Comparison of ENCODE assay signal across 7 mouse cellular contexts in the genomic region with DNA sequence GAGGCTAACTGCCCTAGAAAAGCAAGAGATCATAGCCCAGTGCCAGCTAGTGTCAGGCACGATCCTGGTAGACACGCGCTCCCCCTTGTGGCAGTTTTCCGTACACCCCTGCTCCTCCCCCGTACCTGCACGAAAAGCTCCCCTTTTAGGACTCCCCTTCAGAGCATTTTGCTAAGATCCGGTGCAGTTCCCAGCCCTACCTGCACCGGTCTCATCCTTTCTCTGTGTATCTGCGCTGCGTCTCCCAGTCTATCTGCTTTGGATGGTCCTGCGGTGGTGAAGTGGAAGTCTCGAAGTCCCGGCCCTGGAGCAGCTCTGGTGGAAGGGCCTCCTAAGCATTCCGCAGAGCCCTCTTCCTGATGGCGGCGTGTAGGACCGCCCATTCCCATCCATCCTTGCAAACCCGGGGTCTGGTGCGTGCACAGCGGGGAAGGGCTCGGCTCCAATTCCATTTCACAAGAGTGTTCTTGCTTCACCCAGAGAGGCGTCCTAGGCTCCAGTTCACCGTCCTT. TPM values are rescaled to one million over a fixed set of nuclear protein-coding genes. Genes with fewer than 3 reads are reported as not detected.
A peak's percentile ranks its signal among the peaks of the same experiment; 100 is the strongest.
DNase-seq lines count a peak whose midpoint lies in the region; ATAC-seq and TF ChIP-seq lines count a peak whose summit lies in the region.

A gene (minus strand): TSS at position 383 of the 512 bp plus-strand sequence.

- H3K9me3 ChIP-seq in embryonic facial prominence, embryonic 11.5 days (replicated peaks; ENCODE audit: control insufficient read depth, low read length), result no peaks in the 10 kb centered on the region
- no peaks in the 10 kb centered on the region for H3K9me3 ChIP-seq in limb, embryonic 11.5 days (ENCODE audit: control insufficient read depth, low read length)
- H3K9me3 ChIP-seq in midbrain, embryonic 14.5 days (ENCODE audit: control insufficient read depth, low read length), result no peaks in the 10 kb centered on the region

- ATAC-seq in embryonic facial prominence, embryonic 11.5 days (replicated peaks; ENCODE audit: insufficient number of reproducible peaks, low FRiP score, low TSS enrichment, low read depth), result peak; percentile 87
- ATAC-seq in limb, embryonic 11.5 days (ENCODE audit: insufficient number of reproducible peaks, low FRiP score, low TSS enrichment, low read depth), result peak; percentile 83
- ATAC-seq in midbrain, embryonic 14.5 days (ENCODE audit: low FRiP score, low TSS enrichment), result peak; percentile 74

- no peak for TF ChIP-seq POLR2A in spleen, adult 2 months (IDR thresholded peaks at IDR 0.05; ENCODE audit: low read depth, low read length)

- H3K27ac ChIP-seq in embryonic facial prominence, embryonic 11.5 days (replicated peaks; ENCODE audit: low read depth, low read length), result peak within 1 kb of the TSS; percentile 48; the same call in 1 of the 2 replicates
- no peak within 1 kb of the TSS for H3K27ac ChIP-seq in limb, embryonic 11.5 days (replicated peaks; ENCODE audit: low read depth, low read length)
- H3K27ac ChIP-seq in midbrain, embryonic 14.5 days (replicated peaks; ENCODE audit: low read depth, low read length), result peak within 1 kb of the TSS; percentile 84
- H3K27ac ChIP-seq in spleen, adult 2 months (ENCODE audit: insufficient read depth, low read length), result no peak within 1 kb of the TSS

- H3K9ac ChIP-seq in embryonic facial prominence, embryonic 11.5 days (replicated peaks; ENCODE audit: low read length), result peak within 1 kb of the TSS; percentile 70
- peak within 1 kb of the TSS; percentile 47 for H3K9ac ChIP-seq in limb, embryonic 11.5 days (ENCODE audit: low read length)
- peak within 1 kb of the TSS; percentile 39 for H3K9ac ChIP-seq in midbrain, embryonic 14.5 days (replicated peaks; ENCODE audit: low read length)

- peak within 1 kb of the TSS; percentile 48 for H3K4me3 ChIP-seq in embryonic facial prominence, embryonic 11.5 days (ENCODE audit: low read depth, low read length)
- H3K4me3 ChIP-seq in limb, embryonic 11.5 days (ENCODE audit: low read depth, low read length), result peak within 1 kb of the TSS; percentile 38
- peak within 1 kb of the TSS; percentile 40 for H3K4me3 ChIP-seq in midbrain, embryonic 14.5 days (replicated peaks; ENCODE audit: low read depth, low read length)
- peak within 1 kb of the TSS; percentile 63 for H3K4me3 ChIP-seq in spleen, adult 2 months (ENCODE audit: extremely low read depth, insufficient read depth, insufficient read length)

- under 1% methylated on average over 23 of the region's 23 CpGs for WGBS in embryonic facial prominence, embryonic 11.5 days
- WGBS in limb, embryonic 11.5 days, result 0% methylated on average over 23 of the region's 23 CpGs
- WGBS in midbrain, embryonic 14.5 days, result under 1% methylated on average over 23 of the region's 23 CpGs
- WGBS in spleen, adult 2 months, result 1% methylated on average over 23 of the region's 23 CpGs

- H3K4me2 ChIP-seq in embryonic facial prominence, embryonic 11.5 days (ENCODE audit: low read depth, low read length), result peak within 1 kb of the TSS; percentile 62
- H3K4me2 ChIP-seq in limb, embryonic 11.5 days (ENCODE audit: low read depth, severe bottlenecking), result peak within 1 kb of the TSS; percentile 69
- H3K4me2 ChIP-seq in midbrain, embryonic 14.5 days (ENCODE audit: low read length), result peak within 1 kb of the TSS; percentile 65

- peak; percentile 94 for TF ChIP-seq CTCF in spleen, adult 2 months (IDR thresholded peaks at IDR 0.05; ENCODE audit: extremely low read depth, insufficient read depth, insufficient read length, insufficient replicate concordance)

- H3K36me3 ChIP-seq in embryonic facial prominence, embryonic 11.5 days (replicated peaks; ENCODE audit: control insufficient read depth, insufficient read depth, low read depth, low read length), result no peaks in the 10 kb centered on the region
- H3K36me3 ChIP-seq in limb, embryonic 11.5 days (ENCODE audit: control insufficient read depth, insufficient read depth, low read length), result no peaks in the 10 kb centered on the region
- no peaks in the 10 kb centered on the region for H3K36me3 ChIP-seq in midbrain, embryonic 14.5 days (ENCODE audit: control insufficient read depth, insufficient read depth, low read length)
- no peaks in the 10 kb centered on the region for H3K36me3 ChIP-seq in spleen, adult 2 months (ENCODE audit: control insufficient read depth, insufficient read depth, low read length)

- H3K27me3 ChIP-seq in embryonic facial prominence, embryonic 11.5 days (ENCODE audit: control insufficient read depth, insufficient read depth, low read length), result no peaks in the 10 kb centered on the region
- no peaks in the 10 kb centered on the region for H3K27me3 ChIP-seq in limb, embryonic 11.5 days (ENCODE audit: control insufficient read depth, insufficient read depth, low read length)
- no peaks in the 10 kb centered on the region for H3K27me3 ChIP-seq in midbrain, embryonic 14.5 days (ENCODE audit: control insufficient read depth, insufficient read depth, low read length)
- no peaks in the 10 kb centered on the region for H3K27me3 ChIP-seq in spleen, adult 2 months (ENCODE audit: control insufficient read depth, insufficient read depth, low read length)

- no peaks in the 10 kb centered on the region for H3K4me1 ChIP-seq in embryonic facial prominence, embryonic 11.5 days (ENCODE audit: control insufficient read depth, insufficient read depth, low read length)
- no peaks in the 10 kb centered on the region for H3K4me1 ChIP-seq in limb, embryonic 11.5 days (ENCODE audit: control insufficient read depth, insufficient read depth, low read length)
- H3K4me1 ChIP-seq in midbrain, embryonic 14.5 days (ENCODE audit: control insufficient read depth, insufficient read depth, low read length), result peaks cover under 1% of the 10 kb centered on the region
- no peaks in the 10 kb centered on the region for H3K4me1 ChIP-seq in spleen, adult 2 months (ENCODE audit: control insufficient read depth, insufficient read depth, insufficient read length)

- peak; percentile 91 for DNase-seq in adrenal gland, postnatal 14 days
- DNase-seq in embryonic facial prominence, embryonic 11.5 days (ENCODE audit: low spot score), result peak; percentile 86
- DNase-seq in heart, adult 11 months, result peak; percentile 97
- DNase-seq in kidney, adult 18-20 months, result peak; percentile 90
- DNase-seq in limb, embryonic 11.5 days (ENCODE audit: low spot score), result peak; percentile 91
- DNase-seq in midbrain, embryonic 14.5 days, result peak; percentile 91
- peak; percentile 67 to 86 for DNase-seq in spleen, adult 2 months (ENCODE audit: low read depth in 1 of 2, low spot score in 2 of 2)

RNA-seq across cellular contexts. Expression of the gene that starts here (rescaled TPM):
- total RNA-seq in adrenal gland, postnatal 14 days (2021), result 26.9 and 29.5 TPM in 2 replicates
- polyA plus RNA-seq in embryonic facial prominence, embryonic 11.5 days (2014; fragmentation: Nextera tagmentation; extraction: Ambion mirVana), result 7.8 and 10.8 TPM in 2 replicates
- 11.0 and 14.1 TPM in 2 replicates for polyA plus RNA-seq in limb, embryonic 11.5 days (2014; fragmentation: Nextera tagmentation; extraction: Ambion mirVana)
- 16.4 and 28.1 TPM in 2 replicates for polyA plus RNA-seq in midbrain, embryonic 14.5 days (2014; fragmentation: Nextera tagmentation; extraction: Ambion mirVana)
- polyA plus RNA-seq in spleen, adult 2 months (2012; rRNA removed), result 0.77 and 0.86 TPM in 2 replicates

Comparison
In these comparisons a context has a peak if more than half of its experiments do, and no peak if none do; other contexts are left out.
1. Peak in DNase-seq and H3K4me3 ChIP-seq in spleen, adult 2 months; RNA of the gene not detected or under 1 TPM.
2. H3K27ac ChIP-seq: peak in embryonic facial prominence, embryonic 11.5 days (single experiment) and midbrain, embryonic 14.5 days (single experiment); none in limb, embryonic 11.5 days (single experiment) and spleen, adult 2 months (single experiment).
3. Peak in every context shown above with its lines, with median percentiles within 50 percentile points of each other: DNase-seq, ATAC-seq, H3K4me2 ChIP-seq, H3K4me3 ChIP-seq and H3K9ac ChIP-seq.